Mouse (Mus musculus) liver, embryonic 11.5 days (tissue): ENCODE measurements around the gene Cep126. TPM values are rescaled to one million over a fixed set of nuclear protein-coding genes. Genes with fewer than 3 reads are reported as not detected.

ENCODE experiments used
- ATAC-seq: fragments of 200-750 bp; cut with Nextera tagmentation; replicated peaks from 2 replicates; pipeline ENCODE4 v1.8.0; 2017; ENCODE audit warnings: moderate number of reproducible peaks, mild to moderate bottlenecking, moderate TSS enrichment, moderate library complexity; ENCODE audit not compliant: low FRiP score
- DNase-seq: peaks from one replicate; pipeline ENCODE4 v3.0.0-alpha.2; 2017; ENCODE audit warnings: low spot score
- H3K27ac ChIP-seq: fragments of 300-500 bp; sonication (generic); 2 replicates; pipeline ENCODE4 v1.5.1; 2014; ENCODE audit warnings: mild to moderate bottlenecking, low read depth, low read length, control low read depth
- H3K27me3 ChIP-seq: fragments of 300-500 bp; sonication (generic); replicated peaks from 2 replicates; pipeline ENCODE4 v1.6.1; 2014; ENCODE audit warnings: low read length, mixed read lengths; ENCODE audit not compliant: control insufficient read depth, insufficient read depth
- H3K36me3 ChIP-seq: fragments of 300-500 bp; sonication (generic); 2 replicates; pipeline ENCODE4 v1.6.1; 2014; ENCODE audit warnings: mild to moderate bottlenecking, low read length, moderate library complexity, mixed read lengths; ENCODE audit not compliant: control insufficient read depth, insufficient read depth
- H3K4me1 ChIP-seq: fragments of 300-500 bp; sonication (generic); replicated peaks from 2 replicates; pipeline ENCODE4 v1.6.1; 2014; ENCODE audit warnings: low read length, mixed read lengths; ENCODE audit not compliant: control insufficient read depth, insufficient read depth
- H3K4me2 ChIP-seq: fragments of 300-500 bp; sonication (generic); 2 replicates; pipeline ENCODE4 v1.6.1; 2014; ENCODE audit warnings: mild to moderate bottlenecking, control low read depth, moderate library complexity
- H3K4me3 ChIP-seq: fragments of 300-500 bp; sonication (generic); 2 replicates; pipeline ENCODE4 v1.5.1; 2014; ENCODE audit warnings: low read depth, low read length, control low read depth
- H3K9ac ChIP-seq: fragments of 300-500 bp; sonication (generic); 2 replicates; pipeline ENCODE4 v1.6.1; 2014; ENCODE audit warnings: low read depth, low read length, control low read depth
- H3K9me3 ChIP-seq: fragments of 300-500 bp; sonication (generic); 2 replicates; pipeline ENCODE4 v1.6.1; 2016; ENCODE audit warnings: low read length, inconsistent platforms, mixed read lengths; ENCODE audit not compliant: control insufficient read depth
- WGBS: fragments of 180-500 bp; shearing (Covaris S2); extraction: QIAGEN DNeasy Blood & Tissue Kit; methylation state at CpG from one replicate; pipeline ENCODE4 v1.1.7; 2014; 5-methylcytosine and 5-hydroxymethylcytosine counted together
- polyA plus RNA-seq: library from polyadenylated mRNA; unstranded; fragments of >200 nt; fragmentation: Nextera tagmentation; extraction: Ambion mirVana; gene quantifications from 2 replicates; pipeline ENCODE4 v1.2.1, GENCODE M21; 2014

Cep126 gene
- polyA plus RNA-seq = 0.99 and 1.4 TPM in 2 replicates

GRCm38 (mm10) chr9:8134117-8134574 lies at the start of gene Cep126:
Gene Cep126, minus strand, starts transcription at chr9:8134294.
- Histone ChIP-seq H3K9me3 (no peaks in the 10 kb centered on the region; the same call in 1 of the 2 replicates), H3K27me3 (peaks cover 4% of the 10 kb centered on the region; the same call in 1 of the 2 replicates), H3K4me1 (peaks cover 5% of the 10 kb centered on the region), H3K36me3 (no peaks in the 10 kb centered on the region), H3K4me3 (peak within 1 kb of the TSS; percentile 82), H3K4me2 (peak within 1 kb of the TSS; percentile 89), H3K27ac (no peak within 1 kb of the TSS), H3K9ac (peak within 1 kb of the TSS; percentile 60)
- DNase-seq (peak; percentile 87), ATAC-seq (peak; percentile 97)
- under 1% methylated on average over 72 of the region's 72 CpGs for WGBS

- H3K9me3 ChIP-seq = no peaks in the 10 kb centered on the region
- ATAC-seq = no peak
- 69% methylated on average over 3 of the region's 3 CpGs for WGBS
- DNase-seq = no peak
- no peaks in the 10 kb centered on the region for H3K36me3 ChIP-seq
- H3K9ac ChIP-seq = no peak overlapping the region
- H3K27ac ChIP-seq = no peak overlapping the region
- no peaks in the 10 kb centered on the region for H3K27me3 ChIP-seq
- H3K4me1 ChIP-seq = no peaks in the 10 kb centered on the region
- no peak overlapping the region for H3K4me2 ChIP-seq
- no peak overlapping the region for H3K4me3 ChIP-seq
These were observed 45.5 kb upstream of the Cep126 start for GRCm38 (mm10) chr9:8179554-8179953.

- H3K36me3 ChIP-seq = no peaks in the 10 kb centered on the region
- no peaks in the 10 kb centered on the region for H3K9me3 ChIP-seq
- no peak overlapping the region for H3K4me3 ChIP-seq
- WGBS = 76% methylated on average over 3 of the region's 3 CpGs
- no peak overlapping the region for H3K9ac ChIP-seq
- H3K4me1 ChIP-seq = no peaks in the 10 kb centered on the region
- no peaks in the 10 kb centered on the region for H3K27me3 ChIP-seq
- DNase-seq (no peak), ATAC-seq (no peak)
- H3K4me2 ChIP-seq = no peak overlapping the region
- no peak overlapping the region for H3K27ac ChIP-seq
These were observed 43.0 kb upstream of the Cep126 start for GRCm38 (mm10) chr9:8177099-8177498.

GRCm38 (mm10) chr9:8157011-8157410 lies 22.9 kb upstream of the Cep126 start:
- Histone ChIP-seq H3K27me3 (no peaks in the 10 kb centered on the region), H3K27ac (no peak overlapping the region), H3K4me3 (no peak overlapping the region), H3K36me3 (no peaks in the 10 kb centered on the region), H3K4me1 (no peaks in the 10 kb centered on the region), H3K4me2 (no peak overlapping the region), H3K9ac (no peak overlapping the region), H3K9me3 (no peaks in the 10 kb centered on the region)
- DNase-seq (no peak), ATAC-seq (no peak)
- WGBS = 87% methylated on average over 2 of the region's 2 CpGs

GRCm38 (mm10) chr9:8139501-8139900 lies 5.4 kb upstream of the Cep126 start:
- 75% methylated on average over 1 of the region's 1 CpGs for whole genome bisulfite sequencing
- H3K4me2 ChIP-seq = no peak overlapping the region

GRCm38 (mm10) chr9:8133586-8134115 lies 443 bp downstream of the Cep126 start:
- DNase-seq (no peak), ATAC-seq (no peak; the same call in 1 of the 2 replicates)
- 3% methylated on average over 22 of the region's 22 CpGs for WGBS
- Histone ChIP-seq H3K36me3 (no peaks in the 10 kb centered on the region), H3K9me3 (no peaks in the 10 kb centered on the region; the same call in 1 of the 2 replicates), H3K27me3 (peaks cover 4% of the 10 kb centered on the region; the same call in 1 of the 2 replicates), H3K4me3 (peak overlapping the region; percentile 82), H3K27ac (no peak overlapping the region), H3K4me2 (peak overlapping the region; percentile 89), H3K4me1 (peaks cover 5% of the 10 kb centered on the region), H3K9ac (peak overlapping the region; percentile 60)

More at GRCm38 (mm10) chr9:8139501-8139900, 5.4 kb upstream of the Cep126 start:
- Histone ChIP-seq H3K27me3 (peaks cover 4% of the 10 kb centered on the region; the same call in 1 of the 2 replicates), H3K27ac (no peak overlapping the region), H3K4me3 (no peak overlapping the region), H3K9ac (no peak overlapping the region), H3K36me3 (no peaks in the 10 kb centered on the region), H3K9me3 (no peaks in the 10 kb centered on the region; the same call in 1 of the 2 replicates), H3K4me1 (peaks cover 4% of the 10 kb centered on the region)
- DNase-seq = no peak
- no peak for ATAC-seq

- H3K4me1 ChIP-seq = no peaks in the 10 kb centered on the region
- no peak overlapping the region for H3K4me2 ChIP-seq
- H3K9ac ChIP-seq = no peak overlapping the region
- H3K36me3 ChIP-seq = no peaks in the 10 kb centered on the region
- no peak overlapping the region for H3K4me3 ChIP-seq
- DNase-seq = no peak
- no peaks in the 10 kb centered on the region for H3K9me3 ChIP-seq
- H3K27me3 ChIP-seq = no peaks in the 10 kb centered on the region
- no peak overlapping the region for H3K27ac ChIP-seq
- ATAC-seq = no peak
- WGBS = 88% methylated on average over 8 of the region's 8 CpGs
These were observed 10.6 kb downstream of the Cep126 start for GRCm38 (mm10) chr9:8123495-8123894.

GRCm38 (mm10) chr9:8114516-8114915 lies 19.6 kb downstream of the Cep126 start:
- 68% methylated on average over 5 of the region's 5 CpGs for WGBS
- peak; percentile 64; the same call in 1 of the 2 replicates for ATAC-seq

GRCm38 (mm10) chr9:8103050-8103449 lies 31.0 kb downstream of the Cep126 start:
- WGBS = 83% methylated on average over 4 of the region's 4 CpGs
- H3K27ac ChIP-seq = no peak overlapping the region

More at GRCm38 (mm10) chr9:8114516-8114915, 19.6 kb downstream of the Cep126 start:
- no peaks in the 10 kb centered on the region for H3K4me1 ChIP-seq
- H3K9ac ChIP-seq = no peak overlapping the region
- H3K36me3 ChIP-seq = peaks cover 3% of the 10 kb centered on the region; the same call in 1 of the 2 replicates
- no peak overlapping the region for H3K4me3 ChIP-seq
- H3K27me3 ChIP-seq = no peaks in the 10 kb centered on the region
- peaks cover 9% of the 10 kb centered on the region for H3K9me3 ChIP-seq
- DNase-seq = no peak
- no peak overlapping the region for H3K4me2 ChIP-seq
- no peak overlapping the region for H3K27ac ChIP-seq

More at GRCm38 (mm10) chr9:8103050-8103449, 31.0 kb downstream of the Cep126 start:
- DNase-seq (no peak), ATAC-seq (no peak)
- H3K36me3 ChIP-seq = no peaks in the 10 kb centered on the region
- H3K4me1 ChIP-seq = no peaks in the 10 kb centered on the region
- no peak overlapping the region for H3K4me2 ChIP-seq
- H3K27me3 ChIP-seq = no peaks in the 10 kb centered on the region
- H3K9me3 ChIP-seq = no peaks in the 10 kb centered on the region
- no peak overlapping the region for H3K4me3 ChIP-seq
- no peak overlapping the region for H3K9ac ChIP-seq
